Mouse (Mus musculus): ENCODE results near the gene Zbtb40.

Zbtb40 gene

GRCm38 (mm10) chr4:136970939-136971338, 77.7 kb downstream of the Zbtb40 start:
- DNase-seq (ENCODE audit: low spot score): peak; percentile 82

- DNase-seq (ENCODE audit: low spot score): no peak
Observed at GRCm38 (mm10) chr4:136969503-136970276, 78.9 kb downstream of the Zbtb40 start.

- no peak for DNase-seq (ENCODE audit: low spot score)
Observed at GRCm38 (mm10) chr4:136969096-136969495, 79.5 kb downstream of the Zbtb40 start.

- DNase-seq (ENCODE audit: low spot score): no peak
Observed at GRCm38 (mm10) chr4:136967511-136967910, 81.1 kb downstream of the Zbtb40 start.

- peak; percentile 47 for DNase-seq (ENCODE audit: low spot score)
Observed at GRCm38 (mm10) chr4:136966493-136967390, 81.9 kb downstream of the Zbtb40 start.

GRCm38 (mm10) chr4:136964990-136965421, 83.6 kb downstream of the Zbtb40 start:
- DNase-seq (ENCODE audit: low spot score): peak; percentile 45

GRCm38 (mm10) chr4:136962447-136962846, 86.2 kb downstream of the Zbtb40 start:
- DNase-seq (ENCODE audit: low spot score): no peak

GRCm38 (mm10) chr4:136961642-136962285, 86.8 kb downstream of the Zbtb40 start:
- DNase-seq (ENCODE audit: low spot score): no peak

GRCm38 (mm10) chr4:136960581-136960980, 88.0 kb downstream of the Zbtb40 start:
- no peak for DNase-seq (ENCODE audit: low spot score)

- DNase-seq (ENCODE audit: low spot score): no peak
Observed at GRCm38 (mm10) chr4:136960068-136960467, 88.5 kb downstream of the Zbtb40 start.

GRCm38 (mm10) chr4:136956751-136957446, 91.7 kb downstream of the Zbtb40 start, which contains the start of gene Epha8:
Epha8 (minus strand) TSS chr4:136956816.
- no peak for DNase-seq (ENCODE audit: low spot score)

GRCm38 (mm10) chr4:136954562-136954961, 94.0 kb downstream of the Zbtb40 start:
- no peak for DNase-seq (ENCODE audit: low spot score)

GRCm38 (mm10) chr4:136949266-136949989, 99.2 kb downstream of the Zbtb40 start:
- DNase-seq (ENCODE audit: low spot score): no peak

GRCm38 (mm10) chr4:136945397-136945796, 103.2 kb downstream of the Zbtb40 start:
- peak; percentile 52 for DNase-seq (ENCODE audit: low spot score)

- no peak for DNase-seq (ENCODE audit: low spot score)
Observed at GRCm38 (mm10) chr4:136944558-136945350, 103.8 kb downstream of the Zbtb40 start.

- no peak for DNase-seq (ENCODE audit: low spot score)
Observed at GRCm38 (mm10) chr4:136943175-136943574, 105.4 kb downstream of the Zbtb40 start.

GRCm38 (mm10) chr4:136942761-136943160, 105.8 kb downstream of the Zbtb40 start:
- DNase-seq (ENCODE audit: low spot score): peak; percentile 42

- no peak for DNase-seq (ENCODE audit: low spot score)
Observed at GRCm38 (mm10) chr4:136937935-136938334, 110.7 kb downstream of the Zbtb40 start.

- DNase-seq (ENCODE audit: low spot score): no peak
Observed at GRCm38 (mm10) chr4:136937344-136937743, 111.3 kb downstream of the Zbtb40 start.

All from retina, embryonic 14.5 days (tissue).